Mouse (Mus musculus) stomach, embryonic 15.5 days (tissue): Measurements from ENCODE around the gene Tent2. TPM values are rescaled to one million over a fixed set of nuclear protein-coding genes. Genes with fewer than 3 reads are reported as not detected.

Experiments used
- ATAC-seq: fragments of 200-750 bp; cut with Nextera tagmentation; 2 replicates; pipeline ENCODE4 v1.8.0; 2017; ENCODE audit warnings: low read depth, moderate number of reproducible peaks, moderate TSS enrichment; ENCODE audit not compliant: insufficient read depth, low FRiP score
- H3K27ac ChIP-seq: fragments of 300-500 bp; sonication (generic); 2 replicates; pipeline ENCODE4 v1.5.1; 2015; ENCODE audit warnings: mild to moderate bottlenecking, inconsistent platforms
- H3K27me3 ChIP-seq: fragments of 300-500 bp; sonication (generic); replicated peaks from 2 replicates; pipeline ENCODE4 v1.6.1; 2015; ENCODE audit warnings: inconsistent platforms
- H3K36me3 ChIP-seq: fragments of 300-500 bp; sonication (generic); 2 replicates; pipeline ENCODE4 v1.6.1; 2015; ENCODE audit warnings: inconsistent platforms
- H3K4me1 ChIP-seq: fragments of 300-500 bp; sonication (generic); 2 replicates; pipeline ENCODE4 v1.6.1; 2015; ENCODE audit warnings: inconsistent platforms
- H3K4me2 ChIP-seq: fragments of 300-500 bp; sonication (generic); 2 replicates; pipeline ENCODE4 v1.6.1; 2015; ENCODE audit warnings: mild to moderate bottlenecking, inconsistent platforms
- H3K4me3 ChIP-seq: fragments of 300-500 bp; sonication (generic); replicated peaks from 2 replicates; pipeline ENCODE4 v1.5.1; 2015; ENCODE audit warnings: inconsistent platforms
- H3K9ac ChIP-seq: fragments of 300-500 bp; sonication (generic); 2 replicates; pipeline ENCODE4 v1.6.1; 2015; ENCODE audit warnings: inconsistent platforms
- H3K9me3 ChIP-seq: fragments of 300-500 bp; sonication (generic); 2 replicates; pipeline ENCODE4 v1.6.1; 2016; ENCODE audit warnings: inconsistent platforms
- WGBS: fragments of 180-500 bp; shearing (Covaris S2); methylation state at CpG from one replicate; pipeline ENCODE4 v1.1.7; 2015; 5-methylcytosine and 5-hydroxymethylcytosine counted together
- polyA plus RNA-seq: library from polyadenylated mRNA; unstranded; fragments of >200 nt; fragmentation: Nextera tagmentation; extraction: Ambion mirVana; gene quantifications from 2 replicates; pipeline ENCODE4 v1.2.1, GENCODE M21; 2015

The Tent2 gene
- polyA plus RNA-seq, 1 experiment from 2014 or later = 55.0 TPM

- Histone ChIP-seq H3K9ac (no peak overlapping the region), H3K9me3 (no peaks in the 10 kb centered on the region), H3K4me3 (no peak overlapping the region), H3K4me2 (no peak overlapping the region), H3K27ac (no peak overlapping the region), H3K27me3 (no peaks in the 10 kb centered on the region), H3K4me1 (no peaks in the 10 kb centered on the region), H3K36me3 (no peaks in the 10 kb centered on the region)
- 40% methylated on average over 1 of the region's 1 CpGs for WGBS
- ATAC-seq = no peak
Observed at GRCm38 (mm10) chr13:93138059-93138458, 54.1 kb downstream of the Tent2 start.

- Histone ChIP-seq H3K4me1 (no peaks in the 10 kb centered on the region), H3K9ac (no peak overlapping the region), H3K27ac (no peak overlapping the region), H3K4me3 (no peak overlapping the region), H3K4me2 (no peak overlapping the region), H3K27me3 (no peaks in the 10 kb centered on the region), H3K36me3 (no peaks in the 10 kb centered on the region), H3K9me3 (no peaks in the 10 kb centered on the region)
- WGBS = 85% methylated on average over 7 of the region's 7 CpGs
- no peak for ATAC-seq
Observed at GRCm38 (mm10) chr13:93137098-93137497, 55.1 kb downstream of the Tent2 start.

- WGBS = 71% methylated on average over 1 of the region's 1 CpGs
- ATAC-seq = no peak
- H3K9me3 ChIP-seq = no peaks in the 10 kb centered on the region
- H3K36me3 ChIP-seq = no peaks in the 10 kb centered on the region
- H3K27me3 ChIP-seq = no peaks in the 10 kb centered on the region
- H3K4me2 ChIP-seq = no peak overlapping the region
- no peak overlapping the region for H3K4me3 ChIP-seq
- H3K4me1 ChIP-seq = no peaks in the 10 kb centered on the region
- no peak overlapping the region for H3K9ac ChIP-seq
- H3K27ac ChIP-seq = no peak overlapping the region
Observed at GRCm38 (mm10) chr13:93136251-93136650, 55.9 kb downstream of the Tent2 start.

GRCm38 (mm10) chr13:93135501-93135900, 56.7 kb downstream of the Tent2 start:
- no peaks in the 10 kb centered on the region for H3K9me3 ChIP-seq
- no peak overlapping the region for H3K27ac ChIP-seq
- no peak for ATAC-seq
- no peak overlapping the region for H3K4me2 ChIP-seq
- H3K4me3 ChIP-seq = no peak overlapping the region
- WGBS = 77% methylated on average over 2 of the region's 2 CpGs
- no peaks in the 10 kb centered on the region for H3K36me3 ChIP-seq
- H3K4me1 ChIP-seq = no peaks in the 10 kb centered on the region
- no peaks in the 10 kb centered on the region for H3K27me3 ChIP-seq
- H3K9ac ChIP-seq = no peak overlapping the region

GRCm38 (mm10) chr13:93130674-93131073, 61.5 kb downstream of the Tent2 start:
- 89% methylated on average over 3 of the region's 3 CpGs for WGBS

GRCm38 (mm10) chr13:93128961-93129360, 63.2 kb downstream of the Tent2 start:
- Histone ChIP-seq H3K9ac (no peak overlapping the region), H3K4me1 (no peaks in the 10 kb centered on the region), H3K4me3 (no peak overlapping the region), H3K9me3 (no peaks in the 10 kb centered on the region), H3K27me3 (no peaks in the 10 kb centered on the region), H3K36me3 (no peaks in the 10 kb centered on the region), H3K27ac (no peak overlapping the region), H3K4me2 (no peak overlapping the region)
- 83% methylated on average over 5 of the region's 5 CpGs for WGBS
- no peak for ATAC-seq

More at GRCm38 (mm10) chr13:93130674-93131073, 61.5 kb downstream of the Tent2 start:
- Histone ChIP-seq H3K4me1 (no peaks in the 10 kb centered on the region), H3K4me3 (no peak overlapping the region), H3K9me3 (no peaks in the 10 kb centered on the region), H3K36me3 (no peaks in the 10 kb centered on the region), H3K27ac (no peak overlapping the region), H3K4me2 (no peak overlapping the region), H3K27me3 (no peaks in the 10 kb centered on the region), H3K9ac (no peak overlapping the region)
- no peak for ATAC-seq

- Histone ChIP-seq H3K27ac (no peak overlapping the region), H3K9me3 (no peaks in the 10 kb centered on the region), H3K27me3 (no peaks in the 10 kb centered on the region), H3K9ac (no peak overlapping the region), H3K4me3 (no peak overlapping the region), H3K4me2 (no peak overlapping the region), H3K4me1 (no peaks in the 10 kb centered on the region), H3K36me3 (no peaks in the 10 kb centered on the region)
- 62% methylated on average over 8 of the region's 8 CpGs for WGBS
- ATAC-seq = no peak
Observed at GRCm38 (mm10) chr13:93128111-93128860, 63.9 kb downstream of the Tent2 start.

- Histone ChIP-seq H3K9me3 (no peaks in the 10 kb centered on the region), H3K27me3 (no peaks in the 10 kb centered on the region), H3K4me2 (no peak overlapping the region), H3K9ac (no peak overlapping the region), H3K27ac (no peak overlapping the region), H3K36me3 (no peaks in the 10 kb centered on the region), H3K4me3 (no peak overlapping the region), H3K4me1 (no peaks in the 10 kb centered on the region)
- ATAC-seq = no peak
- 92% methylated on average over 9 of the region's 9 CpGs for WGBS
Observed at GRCm38 (mm10) chr13:93122321-93122720, 69.9 kb downstream of the Tent2 start.

- Histone ChIP-seq H3K27me3 (no peaks in the 10 kb centered on the region), H3K27ac (no peak overlapping the region), H3K4me3 (no peak overlapping the region), H3K4me2 (no peak overlapping the region), H3K4me1 (no peaks in the 10 kb centered on the region), H3K9ac (no peak overlapping the region), H3K9me3 (no peaks in the 10 kb centered on the region), H3K36me3 (no peaks in the 10 kb centered on the region)
- ATAC-seq = no peak
- WGBS = 53% methylated on average over 7 of the region's 7 CpGs
Observed at GRCm38 (mm10) chr13:93117241-93117640, 74.9 kb downstream of the Tent2 start.

GRCm38 (mm10) chr13:93102340-93103090, 89.7 kb downstream of the Tent2 start:
- Histone ChIP-seq H3K27me3 (no peaks in the 10 kb centered on the region), H3K9ac (no peak overlapping the region), H3K36me3 (no peaks in the 10 kb centered on the region), H3K4me2 (no peak overlapping the region), H3K4me1 (no peaks in the 10 kb centered on the region), H3K27ac (no peak overlapping the region), H3K4me3 (no peak overlapping the region), H3K9me3 (no peaks in the 10 kb centered on the region)
- no peak for ATAC-seq
- 70% methylated on average over 4 of the region's 4 CpGs for WGBS

- Histone ChIP-seq H3K36me3 (no peaks in the 10 kb centered on the region), H3K4me3 (no peak overlapping the region), H3K27ac (no peak overlapping the region), H3K4me2 (no peak overlapping the region), H3K9me3 (no peaks in the 10 kb centered on the region), H3K4me1 (no peaks in the 10 kb centered on the region), H3K27me3 (no peaks in the 10 kb centered on the region), H3K9ac (no peak overlapping the region)
- WGBS = 83% methylated on average over 3 of the region's 3 CpGs
- no peak for ATAC-seq
Observed at GRCm38 (mm10) chr13:93098596-93098995, 93.6 kb downstream of the Tent2 start.

- no peaks in the 10 kb centered on the region for H3K27me3 ChIP-seq
- no peak overlapping the region for H3K4me2 ChIP-seq
- H3K4me1 ChIP-seq = no peaks in the 10 kb centered on the region
- no peak overlapping the region for H3K27ac ChIP-seq
- no peaks in the 10 kb centered on the region for H3K9me3 ChIP-seq
- no peak overlapping the region for H3K9ac ChIP-seq
- no peaks in the 10 kb centered on the region for H3K36me3 ChIP-seq
- ATAC-seq = no peak
- 86% methylated on average over 6 of the region's 6 CpGs for WGBS
- H3K4me3 ChIP-seq = no peak overlapping the region
Observed at GRCm38 (mm10) chr13:93096643-93097042, 95.5 kb downstream of the Tent2 start.
